Mouse (Mus musculus) kidney, adult 2 months (tissue): ENCODE results near the gene Bcl2l15.

Experiments used
- CTCF ChIP-seq: fragments of 200-500 bp; conservative IDR thresholded peaks from 2 replicates; pipeline ENCODE4 v1.5.1; 2011; ENCODE audit warnings: low read depth, mild to moderate bottlenecking, control low read depth, low read length, moderate library complexity, mixed read lengths; ENCODE audit not compliant: insufficient read depth, insufficient read length
- POLR2A ChIP-seq: fragments of 200-500 bp; IDR thresholded peaks from one replicate; pipeline ENCODE4 v1.6.1; 2011; ENCODE audit warnings: low read depth, low read length, control low read depth

DNA sequence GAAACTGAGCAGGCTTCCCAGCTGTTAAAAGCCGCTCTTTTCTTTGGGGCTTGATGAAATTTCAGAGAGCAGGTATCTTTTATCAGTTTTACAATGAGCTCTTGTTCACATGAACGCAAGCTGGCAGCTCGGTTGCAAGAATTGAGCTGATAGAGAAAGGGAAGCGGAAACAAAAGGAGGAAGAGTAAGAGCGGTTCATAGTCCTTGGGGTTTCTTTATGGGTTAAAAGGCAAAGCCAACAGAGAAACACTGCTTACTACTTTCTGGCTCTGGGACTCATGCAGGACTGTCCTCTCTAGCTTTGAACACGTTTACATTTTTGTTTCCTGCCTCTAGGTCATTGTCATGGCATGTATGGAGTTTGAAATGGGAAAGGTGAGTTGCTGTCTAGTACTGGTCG is 41.9 kb downstream of the Bcl2l15 start:
- no peak for TF ChIP-seq CTCF
- TF ChIP-seq POLR2A, result no peak
